Mouse (Mus musculus): Measurements from ENCODE around the gene C730034F03Rik.
"Not testable (repeated sequence)": the region's sequence is repeated elsewhere in the genome, so short reads cannot be mapped to it uniquely, and the experiment has no call there.

Gene C730034F03Rik

GRCm38 (mm10) chr15:89429352-89430221 lies at the start of gene C730034F03Rik, which contains the start of the genes Gm44502 and Chkb:
TSS of gene C730034F03Rik (plus strand) at chr15:89429589.
TSS of gene Gm44502 (minus strand) at chr15:89429696.
TSS of gene Chkb (minus strand) at chr15:89429908.
- DNase-seq (ENCODE audit: low spot score in 2 of 2), result peak; percentile 88 to 92

GRCm38 (mm10) chr15:89384617-89385016 lies 44.8 kb upstream of the C730034F03Rik start, which contains the start of gene Klhdc7b:
TSS of gene Klhdc7b (plus strand) at chr15:89384917.
- DNase-seq (ENCODE audit: low spot score in 2 of 2), result no peak

GRCm38 (mm10) chr15:89387127-89387526 lies 42.3 kb upstream of the C730034F03Rik start:
- no peak for DNase-seq (ENCODE audit: low spot score in 2 of 2)

- DNase-seq (ENCODE audit: low spot score in 2 of 2), result no peak
Observed at GRCm38 (mm10) chr15:89390081-89390480, 39.3 kb upstream of the C730034F03Rik start.

- DNase-seq (ENCODE audit: low spot score in 2 of 2), result no peak
Observed at GRCm38 (mm10) chr15:89396883-89397282, 32.5 kb upstream of the C730034F03Rik start.

- DNase-seq (ENCODE audit: low spot score in 2 of 2), result no peak
Observed at GRCm38 (mm10) chr15:89398146-89398545, 31.2 kb upstream of the C730034F03Rik start.

GRCm38 (mm10) chr15:89399716-89400115 lies 29.7 kb upstream of the C730034F03Rik start:
- DNase-seq (ENCODE audit: low spot score in 2 of 2), result no peak

- no peak for DNase-seq (ENCODE audit: low spot score in 2 of 2)
Observed at GRCm38 (mm10) chr15:89402471-89402870, 26.9 kb upstream of the C730034F03Rik start.

GRCm38 (mm10) chr15:89404831-89405623 lies 24.4 kb upstream of the C730034F03Rik start:
- DNase-seq (ENCODE audit: low spot score in 2 of 2), result no peak

- DNase-seq (ENCODE audit: low spot score in 2 of 2), result no peak
Observed at GRCm38 (mm10) chr15:89406691-89407090, 22.7 kb upstream of the C730034F03Rik start.

- DNase-seq (ENCODE audit: low spot score in 2 of 2), result no peak
Observed at GRCm38 (mm10) chr15:89410118-89410517, 19.3 kb upstream of the C730034F03Rik start, which contains the start of gene Syce3. TSS of gene Syce3 (minus strand) at chr15:89410503.

- DNase-seq (ENCODE audit: low spot score in 2 of 2), result no peak
Observed at GRCm38 (mm10) chr15:89415282-89415681, 14.1 kb upstream of the C730034F03Rik start.

GRCm38 (mm10) chr15:89421938-89422337 lies 7.5 kb upstream of the C730034F03Rik start:
- DNase-seq (ENCODE audit: low spot score in 2 of 2), result no peak

- DNase-seq (ENCODE audit: low spot score in 2 of 2), result no peak
Observed at GRCm38 (mm10) chr15:89424621-89425020, 4.8 kb upstream of the C730034F03Rik start.

- DNase-seq (ENCODE audit: low spot score in 2 of 2), result peak in 1 of 2 experiments; percentile 15
Observed at GRCm38 (mm10) chr15:89425711-89426121, 3.7 kb upstream of the C730034F03Rik start, which contains the start of gene Cpt1b. TSS of gene Cpt1b (minus strand) at chr15:89425863.

- no peak for DNase-seq (ENCODE audit: low spot score in 2 of 2)
Observed at GRCm38 (mm10) chr15:89426716-89427115, 2.7 kb upstream of the C730034F03Rik start.

GRCm38 (mm10) chr15:89428136-89428790 lies 1.1 kb upstream of the C730034F03Rik start:
- DNase-seq (ENCODE audit: low spot score in 2 of 2), result no peak

- no peak for DNase-seq (ENCODE audit: low spot score in 2 of 2)
Observed at GRCm38 (mm10) chr15:89428821-89429351, 503 bp upstream of the C730034F03Rik start.

- no peak for DNase-seq (ENCODE audit: low spot score in 2 of 2)
Observed at GRCm38 (mm10) chr15:89430341-89430740, 952 bp downstream of the C730034F03Rik start.

GRCm38 (mm10) chr15:89430771-89431170 lies 1.4 kb downstream of the C730034F03Rik start:
- not testable (repeated sequence) for DNase-seq (ENCODE audit: low spot score in 2 of 2)

- DNase-seq (ENCODE audit: low spot score in 2 of 2), result no peak
Observed at GRCm38 (mm10) chr15:89431271-89431670, 1.9 kb downstream of the C730034F03Rik start.

All from urinary bladder, postnatal 36 days (tissue).